Mouse (Mus musculus) olfactory bulb, adult 2 months (tissue): ENCODE data around the gene Ankfn1. TPM values are rescaled to one million over a fixed set of nuclear protein-coding genes. Genes with fewer than 3 reads are reported as not detected.

Experiments
- H3K27ac ChIP-seq: fragments of 200-500 bp; 2 replicates; pipeline ENCODE4 v1.5.1; 2012; ENCODE audit warnings: low read depth, low read length; ENCODE audit not compliant: insufficient read depth
- H3K4me1 ChIP-seq: fragments of 200-500 bp; 2 replicates; pipeline ENCODE4 v1.6.1; 2012; ENCODE audit warnings: low read length; ENCODE audit not compliant: control insufficient read depth, insufficient read depth
- H3K4me3 ChIP-seq: fragments of 200-500 bp; 2 replicates; pipeline ENCODE4 v1.5.1; 2012; ENCODE audit warnings: mild to moderate bottlenecking, low read depth, low read length, moderate library complexity; ENCODE audit not compliant: insufficient read depth
- CTCF ChIP-seq: fragments of 200-500 bp; IDR thresholded peaks from 2 replicates; pipeline ENCODE4 v1.5.1; 2012; ENCODE audit warnings: low read depth, mild to moderate bottlenecking, low read length, moderate library complexity; ENCODE audit not compliant: insufficient read depth
- POLR2A ChIP-seq: fragments of 200-500 bp; IDR thresholded peaks from 2 replicates; pipeline ENCODE4 v1.6.1; 2012; ENCODE audit warnings: mild to moderate bottlenecking, low read depth, low read length, moderate library complexity; ENCODE audit not compliant: insufficient read depth
- WGBS: fragments of 180-500 bp; shearing (Covaris S2); methylation state at CpG from one replicate; pipeline ENCODE4 v1.1.7; 2018; 5-methylcytosine and 5-hydroxymethylcytosine counted together
- polyA plus RNA-seq: library from polyadenylated mRNA; stranded (reverse); fragments of >200 nt; gene quantifications from 2 replicates; pipeline ENCODE4 v1.2.4, GENCODE M21; 2012; ENCODE audit warnings: low replicate concordance; ENCODE audit not compliant: missing spikeins, insufficient read depth, insufficient read length

The Ankfn1 gene
- polyA plus RNA-seq, 1 experiment: not detected

DNA sequence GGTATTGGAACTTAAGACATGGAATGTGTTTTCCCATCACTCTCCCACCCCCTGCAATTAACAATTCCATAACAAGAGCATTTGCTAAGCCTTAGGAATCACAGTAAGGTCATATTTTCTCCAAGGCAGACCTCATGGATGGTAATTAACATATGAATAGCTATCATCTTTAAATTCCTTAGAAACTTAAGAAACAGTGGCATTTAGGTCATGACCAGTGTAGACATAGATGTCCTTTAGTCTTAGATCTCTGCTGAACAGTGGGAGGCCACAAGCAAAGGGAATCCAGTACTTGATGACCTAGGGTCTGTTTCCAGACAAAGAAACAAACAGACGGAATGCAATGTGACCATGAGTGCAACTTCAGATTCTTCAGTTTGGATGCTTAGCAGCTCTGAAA lies 141.7 kb downstream of the Ankfn1 start:
- H3K27ac ChIP-seq: no peak overlapping the region
- H3K4me1 ChIP-seq: no peaks in the 10 kb centered on the region
- TF ChIP-seq POLR2A: no peak
- TF ChIP-seq CTCF: no peak
- no peak overlapping the region for H3K4me3 ChIP-seq
- WGBS: 91% methylated on average over 1 of the region's 1 CpGs

DNA sequence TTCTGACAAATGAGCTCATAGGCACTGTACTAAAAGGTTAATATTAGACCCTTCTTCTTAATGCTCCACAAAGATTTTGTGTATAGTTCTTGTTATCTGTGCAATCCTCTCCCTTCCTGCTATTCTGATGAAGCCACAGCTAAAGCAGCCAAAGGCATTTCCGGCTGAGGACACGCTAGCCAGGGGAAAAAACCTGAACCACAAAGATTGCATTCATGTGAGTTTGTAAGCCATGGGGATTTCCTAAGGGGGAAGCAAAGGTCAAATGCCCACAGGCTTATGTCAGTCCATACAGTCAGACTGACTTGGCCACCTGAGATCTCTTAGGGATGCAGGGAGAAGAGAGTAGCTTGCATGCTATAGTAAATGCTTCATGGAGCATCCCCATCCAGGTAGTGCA lies 146.1 kb downstream of the Ankfn1 start:
- 85% methylated on average over 2 of the region's 2 CpGs for WGBS
- TF ChIP-seq CTCF (no peak), POLR2A (no peak)
- Histone ChIP-seq H3K4me1 (no peaks in the 10 kb centered on the region), H3K27ac (no peak overlapping the region), H3K4me3 (no peak overlapping the region)

DNA sequence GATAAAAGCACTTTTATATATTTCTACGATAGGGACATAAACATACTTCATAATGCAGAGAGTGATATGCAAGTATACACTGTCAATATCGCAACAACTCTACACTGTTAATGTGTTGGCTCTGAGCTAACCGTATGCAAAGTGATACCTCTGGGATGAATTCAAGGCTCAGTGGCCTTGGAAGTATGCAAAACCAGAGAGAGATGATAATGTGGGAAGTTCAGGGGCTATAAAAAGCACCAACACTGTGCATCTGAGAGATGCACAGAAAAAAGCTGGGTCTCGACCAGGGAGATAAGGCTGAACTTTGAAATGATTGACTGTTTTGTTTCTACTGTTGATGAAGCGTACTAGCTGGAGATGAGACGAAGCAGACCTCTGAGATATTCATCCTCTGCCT lies 148.9 kb downstream of the Ankfn1 start:
- H3K4me3 ChIP-seq: no peak overlapping the region
- WGBS: 94% methylated on average over 6 of the region's 6 CpGs
- no peak for TF ChIP-seq CTCF
- no peak for TF ChIP-seq POLR2A

DNA sequence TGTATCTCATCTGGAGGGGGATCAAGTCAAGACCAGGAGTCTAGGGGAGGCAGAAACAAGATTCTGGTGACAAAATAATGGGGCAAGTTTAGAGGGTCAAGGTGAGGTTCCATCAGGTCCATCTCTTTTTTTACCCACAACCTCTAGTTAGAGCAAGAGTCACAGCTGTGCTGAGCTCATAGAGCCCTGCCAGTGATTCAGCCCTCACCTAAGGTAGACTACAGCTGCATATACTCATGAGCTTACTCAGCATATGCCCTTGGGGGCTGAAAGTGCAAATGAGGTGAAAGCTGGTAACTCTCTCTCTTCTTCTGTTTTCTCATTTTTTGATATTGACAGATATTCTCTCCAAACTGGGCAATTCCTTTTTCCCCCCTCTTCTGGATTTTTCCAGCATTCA lies 150.2 kb downstream of the Ankfn1 start:
- H3K4me1 ChIP-seq: 0 out of 2 replicates have a peak, but pooled peaks cover 2% of the 10 kb centered on the region
- no peak overlapping the region for H3K27ac ChIP-seq
- TF ChIP-seq CTCF: no peak
- no peak for TF ChIP-seq POLR2A
- no peak overlapping the region for H3K4me3 ChIP-seq

More for the DNA sequence above, 148.9 kb downstream of the Ankfn1 start:
- 0 out of 2 replicates have a peak, but pooled peaks cover under 1% of the 10 kb centered on the region for H3K4me1 ChIP-seq
- no peak overlapping the region for H3K27ac ChIP-seq

DNA sequence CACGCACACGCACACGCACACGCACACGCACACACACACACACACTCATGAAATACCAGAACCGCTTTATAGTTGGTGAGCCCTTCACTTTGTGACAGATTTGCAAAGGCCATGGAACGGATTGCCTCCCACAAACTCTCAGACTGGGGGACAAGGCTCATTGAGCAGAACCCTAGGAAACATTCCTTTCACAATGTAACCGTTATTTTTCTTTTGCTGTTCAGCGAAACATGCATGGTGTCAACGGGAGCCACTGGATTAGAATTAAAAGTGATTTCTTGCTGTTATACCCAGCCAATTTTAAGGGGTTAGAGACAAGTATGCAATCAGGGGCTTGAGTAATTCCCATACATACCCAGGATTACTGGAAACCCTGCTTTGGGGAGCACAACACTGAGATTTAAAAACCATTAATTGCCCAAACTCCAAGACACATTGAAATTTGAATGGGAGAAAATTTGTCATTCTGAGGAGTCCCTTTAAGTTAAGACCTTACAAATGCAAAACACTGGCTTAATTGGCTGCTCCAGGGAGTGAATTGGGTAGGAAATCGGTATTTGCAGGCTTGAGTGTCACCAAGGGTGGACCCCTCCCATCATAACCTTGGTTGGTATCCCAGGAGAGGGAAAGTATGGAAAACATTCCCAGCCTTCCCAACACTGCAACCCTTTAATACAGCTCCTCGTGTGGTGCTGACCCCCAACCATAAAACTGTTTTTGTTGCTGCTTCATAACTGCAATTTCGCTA lies 153.6 kb downstream of the Ankfn1 start:
- WGBS: 53% methylated on average over 13 of the region's 13 CpGs
- TF ChIP-seq POLR2A: no peak
- no peak for TF ChIP-seq CTCF

DNA sequence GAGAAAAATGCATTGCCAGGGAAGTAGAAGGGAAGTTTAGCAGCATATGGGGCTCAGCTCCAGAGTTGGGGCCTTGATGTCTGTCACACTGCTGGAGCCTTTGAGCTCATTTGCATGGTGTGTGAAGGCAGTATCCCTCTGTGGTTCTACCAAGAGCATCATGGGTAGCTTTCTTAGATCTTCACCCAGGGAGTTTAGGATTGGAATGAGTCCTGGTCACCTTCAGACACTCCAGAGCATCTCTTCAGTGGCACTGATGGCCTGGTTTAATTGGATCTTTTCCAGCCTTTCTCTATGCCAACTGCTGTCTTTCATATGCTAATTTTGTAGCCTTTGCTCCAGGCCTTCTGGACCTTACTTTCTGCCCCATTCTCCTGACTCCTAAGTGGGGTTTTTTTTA lies 157.5 kb downstream of the Ankfn1 start:
- 0 out of 2 replicates have a peak, but pooled peaks cover 2% of the 10 kb centered on the region for H3K4me1 ChIP-seq
- H3K27ac ChIP-seq: no peak overlapping the region
- TF ChIP-seq POLR2A (no peak), CTCF (no peak)
- H3K4me3 ChIP-seq: no peak overlapping the region

More for the DNA sequence above, 153.6 kb downstream of the Ankfn1 start:
- Histone ChIP-seq H3K4me3 (no peak overlapping the region), H3K4me1 (0 out of 2 replicates have a peak, but pooled peaks cover 2% of the 10 kb centered on the region), H3K27ac (no peak overlapping the region)

DNA sequence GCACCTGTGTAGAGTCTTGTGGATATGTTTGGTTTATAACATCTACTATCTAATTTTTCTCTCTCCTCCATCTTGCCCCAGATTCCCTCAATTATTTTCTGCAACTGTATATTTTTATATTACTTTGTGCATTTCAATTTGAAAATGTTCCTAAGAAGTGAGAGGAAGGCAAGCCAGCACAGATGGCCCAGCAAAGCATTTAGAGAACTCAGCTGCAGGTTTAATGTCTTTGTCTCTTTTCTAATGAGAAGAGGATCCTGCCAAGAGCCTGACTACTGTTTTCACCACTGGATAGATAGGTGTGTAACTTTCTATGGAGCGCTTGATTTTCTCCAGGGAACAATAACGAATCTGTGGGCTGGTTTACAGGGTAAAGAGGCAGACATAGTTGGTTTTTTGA lies 161.6 kb downstream of the Ankfn1 start:
- Histone ChIP-seq H3K27ac (no peak overlapping the region), H3K4me1 (no peaks in the 10 kb centered on the region), H3K4me3 (no peak overlapping the region)
- 80% methylated on average over 2 of the region's 2 CpGs for WGBS
- TF ChIP-seq POLR2A (no peak), CTCF (no peak)

DNA sequence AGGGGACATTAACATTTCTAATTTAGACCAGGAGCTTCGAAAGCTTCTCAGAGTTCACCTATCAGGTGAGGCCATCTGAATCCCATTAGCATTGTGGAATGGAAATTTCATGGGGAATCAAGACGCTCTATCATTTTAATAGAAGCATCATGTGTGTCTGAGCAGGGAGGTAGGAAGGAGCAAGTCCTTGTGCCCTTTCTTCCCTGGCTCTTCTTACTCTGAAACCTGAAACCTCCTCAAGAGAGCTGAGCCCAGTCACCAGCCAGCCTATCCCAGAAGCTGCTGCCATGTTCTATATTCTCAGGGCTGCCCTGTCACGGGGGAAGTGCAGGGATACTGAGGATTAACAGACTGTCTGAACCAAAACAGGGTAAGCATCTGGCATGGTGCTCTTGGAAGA lies 165.9 kb downstream of the Ankfn1 start:
- TF ChIP-seq CTCF: no peak
- TF ChIP-seq POLR2A: no peak
- 87% methylated on average over 3 of the region's 3 CpGs for WGBS
- Histone ChIP-seq H3K27ac (no peak overlapping the region), H3K4me1 (peaks cover 6% of the 10 kb centered on the region), H3K4me3 (no peak overlapping the region)

DNA sequence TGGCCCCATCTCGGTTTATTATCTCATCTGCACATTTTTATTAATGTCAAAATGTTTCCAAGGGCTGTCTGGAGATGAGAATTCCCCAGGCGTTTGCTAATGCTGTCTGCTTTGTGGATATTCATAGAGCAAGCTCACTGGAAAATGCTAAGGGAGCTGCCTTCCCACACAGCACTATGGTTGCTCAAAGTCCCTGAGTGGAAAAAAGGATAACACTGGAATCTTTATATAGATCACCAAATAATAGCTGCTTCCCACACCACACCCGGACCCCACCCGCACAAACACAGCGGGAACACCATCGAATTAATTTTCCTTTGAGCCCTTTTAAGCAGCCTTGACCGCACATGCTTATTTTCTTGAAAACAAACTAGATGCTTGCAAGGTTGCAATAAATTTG lies 169.4 kb downstream of the Ankfn1 start:
- no peak overlapping the region for H3K4me3 ChIP-seq
- H3K4me1 ChIP-seq: peaks cover 6% of the 10 kb centered on the region
- 38% methylated on average over 7 of the region's 7 CpGs for WGBS
- H3K27ac ChIP-seq: peak overlapping the region; percentile 16; the same call in 1 of the 2 replicates
- no peak for TF ChIP-seq POLR2A
- no peak for TF ChIP-seq CTCF
